14 mouse cellular contexts compared by ENCODE assay signal in genomic region chr11:55155070-55155421, GRCm38 (mm10). TPM values are rescaled to one million over a fixed set of nuclear protein-coding genes. Genes with fewer than 3 reads are reported as not detected.
DNase-seq lines count a peak whose midpoint lies in the region; TF ChIP-seq lines count a peak whose summit lies in the region.
"Had no signal": no experiment of that assay in that cellular context is flagged by ENCODE, and none has a peak within 500 bp of the region (broad histone marks: within the 10 kb centered on the region; RNA-seq: fewer than 3 reads in every experiment).

No protein-coding gene starts in this region.

- peak; percentile 65 for DNase-seq in layer of hippocampus, adult 9-11 months
- DNase-seq in layer of hippocampus, adult 18-20 months (ENCODE audit: low spot score in 2 of 2), result no peak
- DNase-seq in lung, postnatal 25 days (ENCODE audit: low spot score), result peak; percentile 73
- DNase-seq in spleen, postnatal 14 days (ENCODE audit: low spot score in 2 of 2), result peak; percentile 12 to 33
- no peak for DNase-seq in left cerebral cortex, adult 2 months (ENCODE audit: extremely low spot score in 1 of 2, low spot score in 2 of 2)
- DNase-seq in urinary bladder, postnatal 14 days (ENCODE audit: low spot score), result no peak
- DNase-seq: embryo, embryonic 11 days; kidney, adult 18-20 months; midbrain, embryonic 14.5 days had no signal

- peak overlapping the region; percentile 97 for H3K27ac ChIP-seq in bone marrow macrophage, adult 2 months (ENCODE audit: insufficient read depth, low read depth, low read length)
- no peak overlapping the region for H3K27ac ChIP-seq in left cerebral cortex, adult 2 months
- H3K27ac ChIP-seq: forebrain, embryonic 13.5 days; heart, embryonic 15.5 days had no signal

- H3K4me3 ChIP-seq in bone marrow macrophage, adult 2 months (ENCODE audit: insufficient read depth, low read length), result no peak overlapping the region
- no peak overlapping the region for H3K4me3 ChIP-seq in left cerebral cortex, adult 2 months
- H3K4me3 ChIP-seq: forebrain, embryonic 13.5 days; heart, embryonic 15.5 days had no signal

- intact Hi-C loops in left cerebral cortex, adult 2 months (cut with DNase I), result loop anchor here (5.0 kb wide), 1 partner anchor 68 kb away; no protein-coding TSS in a partner anchor

- H3K4me1 ChIP-seq in bone marrow macrophage, adult 2 months (ENCODE audit: control insufficient read depth, insufficient read depth, low read length), result peaks cover 26% of the 10 kb centered on the region
- H3K4me1 ChIP-seq: forebrain, embryonic 13.5 days; heart, embryonic 15.5 days had no signal

- TF ChIP-seq CTCF in bone marrow macrophage, adult 2 months (IDR thresholded peaks at IDR 0.05; ENCODE audit: low read depth, low read length), result no peak
- TF ChIP-seq CTCF in left cerebral cortex, adult 2 months (IDR thresholded peaks at IDR 0.05), result no peak

- no peak for TF ChIP-seq POLR2A in bone marrow macrophage, adult 2 months (IDR thresholded peaks at IDR 0.05; ENCODE audit: borderline replicate concordance, low read depth, low read length)

RNA-seq across cellular contexts. Expression of gene Slc36a3, which starts 3.5 kb away (rescaled TPM):
- not detected for total RNA-seq in layer of hippocampus, adult 18-20 months (2021)
- polyA plus RNA-seq in bone marrow macrophage, adult 2 months (2012; ENCODE audit: insufficient read depth, insufficient read length, missing spikeins), result not detected in 2 replicates
- total RNA-seq in left cerebral cortex, adult 2 months (2021), result not detected
- total RNA-seq: adrenal gland, postnatal 4 days had no signal
- polyA plus RNA-seq: forebrain, embryonic 13.5 days; heart, embryonic 15.5 days; limb, embryonic 11.5 days; midbrain, embryonic 14.5 days had no signal

RNA-seq across cellular contexts. Expression of gene Slc36a2, which starts 29.8 kb away (rescaled TPM):
- total RNA-seq in layer of hippocampus, adult 18-20 months (2021), result under 1 TPM in 1 of 2 experiments, not detected in 1; 0.23 TPM
- polyA plus RNA-seq in bone marrow macrophage, adult 2 months (2012; ENCODE audit: insufficient read depth, insufficient read length, missing spikeins), result 2.4 and 3.3 TPM in 2 replicates
- under 1 TPM in 1 of 2 experiments, not detected in 1; 0.32 TPM for total RNA-seq in left cerebral cortex, adult 2 months (2021)

RNA-seq across cellular contexts. Expression of gene Slc36a1, which starts 49.1 kb away (rescaled TPM):
- total RNA-seq in layer of hippocampus, adult 18-20 months (2021), result 10 to 100 TPM; 57.9 to 68.4 TPM
- 38.7 and 44.3 TPM in 2 replicates for polyA plus RNA-seq in bone marrow macrophage, adult 2 months (2012; ENCODE audit: insufficient read depth, insufficient read length, missing spikeins)
- total RNA-seq in left cerebral cortex, adult 2 months (2021), result 10 to 100 TPM; 74.0 to 79.1 TPM

RNA-seq across cellular contexts. Expression of gene Gm2a, which starts 57.1 kb away (rescaled TPM):
- total RNA-seq in layer of hippocampus, adult 18-20 months (2021), result 10 to 100 TPM; 30.7 to 32.3 TPM
- polyA plus RNA-seq in bone marrow macrophage, adult 2 months (2012; ENCODE audit: insufficient read depth, insufficient read length, missing spikeins), result 216 and 231 TPM in 2 replicates
- 10 to 100 TPM; 30.6 to 30.7 TPM for total RNA-seq in left cerebral cortex, adult 2 months (2021)

Comparison
In these comparisons a context has a peak if more than half of its experiments do, and no peak if none do; other contexts are left out.
1. DNase-seq: peak in layer of hippocampus, adult 9-11 months (single experiment), lung, postnatal 25 days (single experiment) and spleen, postnatal 14 days (2 of 2); none in layer of hippocampus, adult 18-20 months (0 of 2), left cerebral cortex, adult 2 months (0 of 2) and urinary bladder, postnatal 14 days (single experiment).